Mouse (Mus musculus): ENCODE measurements around the gene Ulk2. TPM values are rescaled to one million over a fixed set of nuclear protein-coding genes. Genes with fewer than 3 reads are reported as not detected.
"Not testable (repeated sequence)": the region's sequence is repeated elsewhere in the genome, so short reads cannot be mapped to it uniquely, and the experiment has no call there.

Gene Ulk2
- polyA plus RNA-seq, 1 experiment from 2014 or later = 20.5 TPM

DNA sequence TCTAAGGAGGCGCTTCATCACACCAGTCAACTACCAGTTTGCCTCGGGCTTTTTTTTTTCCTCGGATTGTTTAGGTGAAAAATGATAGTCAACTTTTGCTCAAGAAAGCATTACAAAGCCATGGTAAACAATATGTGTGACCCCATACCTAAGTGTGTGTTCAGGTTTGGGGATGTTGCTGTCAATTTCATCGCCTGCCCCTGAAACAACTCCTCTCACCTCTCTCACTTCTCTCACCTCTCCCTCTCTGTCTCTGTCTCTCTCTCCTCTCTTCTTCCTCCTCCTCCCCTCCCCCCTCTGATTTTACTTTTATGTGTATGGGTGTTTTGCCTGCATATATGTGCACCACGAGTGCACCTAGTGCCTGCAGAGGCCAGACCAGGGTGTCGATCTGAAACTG lies 666 bp upstream of the Ulk2 start:
- H3K27ac ChIP-seq (ENCODE audit: low read depth) = peak overlapping the region; percentile 87; the same call in 1 of the 2 replicates
- 40% methylated on average over 6 of the region's 6 CpGs for WGBS
- TF ChIP-seq CTCF (IDR thresholded peaks at IDR 0.05; ENCODE audit: low read depth) = no peak
- H3K36me3 ChIP-seq (ENCODE audit: insufficient read depth) = 0 out of 2 replicates have a peak, but pooled peaks cover 1% of the 10 kb centered on the region
- no peaks in the 10 kb centered on the region for H3K9me3 ChIP-seq (ENCODE audit: low read depth, low read length)
- peak overlapping the region; percentile 94 for H3K4me2 ChIP-seq
- H3K4me1 ChIP-seq (ENCODE audit: insufficient read depth) = no peaks in the 10 kb centered on the region
- ATAC-seq (ENCODE audit: insufficient read depth) = no peak
- H3K4me3 ChIP-seq (ENCODE audit: low read depth, low read length) = peak overlapping the region; percentile 94
- DNase-seq = no peak
- H3K27me3 ChIP-seq (ENCODE audit: insufficient read depth, low read length) = no peaks in the 10 kb centered on the region
- H3K9ac ChIP-seq = peak overlapping the region; percentile 95

DNA sequence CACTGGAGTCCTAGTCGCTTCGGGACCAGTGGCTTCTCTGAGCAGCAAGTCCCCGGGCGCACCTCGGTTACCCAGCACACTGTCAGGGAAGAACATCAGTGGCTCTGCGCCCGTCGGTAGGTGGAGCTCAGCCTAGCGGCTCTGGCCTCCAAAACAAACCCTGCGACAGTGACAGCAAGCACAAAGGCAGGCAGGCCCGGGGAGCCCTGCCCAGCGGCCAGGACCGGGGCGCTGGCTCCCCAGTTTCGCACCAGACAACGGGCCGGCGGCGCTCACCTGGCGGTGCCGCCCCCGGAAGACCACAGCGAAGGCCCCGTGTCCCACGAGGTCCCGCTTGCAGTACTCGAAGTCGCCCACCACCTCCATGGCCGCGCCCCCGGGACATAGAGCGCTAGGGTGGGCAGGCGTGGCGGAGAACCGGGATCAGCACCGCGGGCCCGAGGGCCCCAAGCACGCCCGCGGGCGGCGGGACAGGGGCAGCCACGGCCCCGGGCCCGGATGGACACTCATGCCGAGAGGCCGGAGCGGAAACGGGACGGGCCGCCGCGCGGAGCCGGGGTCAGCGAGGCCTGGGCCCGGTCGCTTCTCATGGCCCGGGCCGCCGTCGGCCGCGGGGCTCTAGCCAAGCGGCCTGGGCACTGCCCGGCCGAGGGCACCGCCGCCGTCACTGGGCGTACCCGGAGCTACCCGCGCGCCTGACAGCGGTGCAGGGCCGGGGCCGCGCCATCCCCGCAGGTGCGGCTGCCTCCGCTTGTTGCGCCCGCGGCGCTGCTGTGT lies 474 bp downstream of the Ulk2 start:
- H3K4me2 ChIP-seq = peak overlapping the region; percentile 94
- H3K4me3 ChIP-seq (ENCODE audit: low read depth, low read length) = peak overlapping the region; percentile 94
- H3K9me3 ChIP-seq (ENCODE audit: low read depth, low read length) = no peaks in the 10 kb centered on the region
- H3K36me3 ChIP-seq (ENCODE audit: insufficient read depth) = 0 out of 2 replicates have a peak, but pooled peaks cover 7% of the 10 kb centered on the region
- H3K27ac ChIP-seq (ENCODE audit: low read depth) = peak overlapping the region; percentile 87
- DNase-seq (peak; percentile 88), ATAC-seq (ENCODE audit: insufficient read depth) (peak; percentile 86)
- no peaks in the 10 kb centered on the region for H3K4me1 ChIP-seq (ENCODE audit: insufficient read depth)
- H3K9ac ChIP-seq = peak overlapping the region; percentile 95
- H3K27me3 ChIP-seq (ENCODE audit: insufficient read depth, low read length) = no peaks in the 10 kb centered on the region
- WGBS = under 1% methylated on average over 86 of the region's 87 CpGs
- TF ChIP-seq CTCF (IDR thresholded peaks at IDR 0.05; ENCODE audit: low read depth) = peak; percentile 64

DNA sequence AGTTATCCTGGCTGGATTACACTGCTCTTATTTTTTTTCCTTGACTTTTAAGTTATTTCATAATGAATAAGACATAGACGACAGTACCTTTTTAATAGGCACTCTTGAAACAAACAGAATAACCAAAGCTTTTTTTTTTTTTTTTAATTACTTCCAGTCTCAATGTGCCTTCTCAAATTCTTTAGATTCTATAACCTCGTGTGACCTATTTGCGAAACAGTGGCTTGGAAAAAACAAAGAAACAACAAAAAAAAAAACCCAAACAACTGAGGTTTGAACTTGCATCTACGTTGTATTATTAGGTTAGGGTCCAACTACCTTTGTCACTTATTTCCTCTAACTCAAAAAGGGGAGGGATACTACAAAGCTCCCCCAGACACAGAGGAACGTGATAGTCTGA lies 1.2 kb downstream of the Ulk2 start:
- Histone ChIP-seq H3K4me3 (ENCODE audit: low read depth, low read length) (peak overlapping the region; percentile 94), H3K4me2 (peak overlapping the region; percentile 94), H3K27me3 (ENCODE audit: insufficient read depth, low read length) (no peaks in the 10 kb centered on the region), H3K9me3 (ENCODE audit: low read depth, low read length) (no peaks in the 10 kb centered on the region), H3K36me3 (ENCODE audit: insufficient read depth) (0 out of 2 replicates have a peak, but pooled peaks cover 9% of the 10 kb centered on the region), H3K27ac (ENCODE audit: low read depth) (no peak overlapping the region), H3K4me1 (ENCODE audit: insufficient read depth) (no peaks in the 10 kb centered on the region), H3K9ac (peak overlapping the region; percentile 95)
- ATAC-seq (ENCODE audit: insufficient read depth) (no peak), DNase-seq (no peak)
- TF ChIP-seq CTCF (IDR thresholded peaks at IDR 0.05; ENCODE audit: low read depth) = no peak
- 15% methylated on average over 5 of the region's 5 CpGs for WGBS

DNA sequence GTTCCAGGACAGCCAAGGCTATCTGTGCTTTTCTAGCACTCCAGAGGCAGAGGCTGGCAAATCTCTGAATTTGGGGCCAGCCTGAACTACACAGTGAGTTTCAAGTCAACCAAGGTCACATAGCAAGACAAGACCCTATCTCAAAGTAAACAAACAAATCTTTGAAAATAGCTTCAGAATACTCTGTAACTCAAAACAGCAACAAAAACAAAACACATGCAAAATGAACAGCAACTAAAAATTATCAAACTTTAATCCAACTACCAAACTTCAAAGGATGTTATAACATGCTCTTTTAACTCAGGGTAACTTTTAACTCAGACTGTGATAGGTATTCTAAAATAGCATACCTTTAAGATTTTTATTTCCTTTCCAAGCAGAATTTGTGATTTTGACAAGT lies 2.0 kb downstream of the Ulk2 start:
- no peak for ATAC-seq (ENCODE audit: insufficient read depth)
- Histone ChIP-seq H3K4me1 (ENCODE audit: insufficient read depth) (no peaks in the 10 kb centered on the region), H3K4me2 (no peak overlapping the region)

DNA sequence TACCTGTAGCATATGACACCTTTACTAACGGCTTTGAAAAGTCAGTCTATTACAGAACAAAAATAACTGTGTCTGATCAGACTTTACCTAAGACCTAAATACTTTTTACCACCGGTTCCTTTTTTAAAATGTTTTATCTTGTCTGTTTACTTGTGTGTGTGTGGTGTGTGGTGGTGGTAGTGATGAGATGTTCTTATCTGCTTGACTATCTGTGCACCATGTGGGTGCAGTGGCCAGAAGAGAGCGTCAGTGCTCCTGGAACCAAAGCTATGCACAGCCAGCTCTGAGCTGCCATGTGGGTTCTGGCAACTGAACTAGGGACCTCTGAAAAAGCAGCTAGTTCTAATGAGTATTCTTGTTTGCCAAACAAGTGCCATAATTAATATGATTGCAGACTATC lies 3.7 kb downstream of the Ulk2 start:
- 72% methylated on average over 3 of the region's 3 CpGs for WGBS
- DNase-seq = no peak

More for the DNA sequence above, 2.0 kb downstream of the Ulk2 start:
- no peak for DNase-seq
- TF ChIP-seq CTCF (IDR thresholded peaks at IDR 0.05; ENCODE audit: low read depth) = no peak
- H3K36me3 ChIP-seq (ENCODE audit: insufficient read depth) = 0 out of 2 replicates have a peak, but pooled peaks cover 9% of the 10 kb centered on the region
- H3K27ac ChIP-seq (ENCODE audit: low read depth) = no peak overlapping the region
- no peak overlapping the region for H3K9ac ChIP-seq
- H3K27me3 ChIP-seq (ENCODE audit: insufficient read depth, low read length) = no peaks in the 10 kb centered on the region
- H3K4me3 ChIP-seq (ENCODE audit: low read depth, low read length) = no peak overlapping the region
- H3K9me3 ChIP-seq (ENCODE audit: low read depth, low read length) = no peaks in the 10 kb centered on the region

DNA sequence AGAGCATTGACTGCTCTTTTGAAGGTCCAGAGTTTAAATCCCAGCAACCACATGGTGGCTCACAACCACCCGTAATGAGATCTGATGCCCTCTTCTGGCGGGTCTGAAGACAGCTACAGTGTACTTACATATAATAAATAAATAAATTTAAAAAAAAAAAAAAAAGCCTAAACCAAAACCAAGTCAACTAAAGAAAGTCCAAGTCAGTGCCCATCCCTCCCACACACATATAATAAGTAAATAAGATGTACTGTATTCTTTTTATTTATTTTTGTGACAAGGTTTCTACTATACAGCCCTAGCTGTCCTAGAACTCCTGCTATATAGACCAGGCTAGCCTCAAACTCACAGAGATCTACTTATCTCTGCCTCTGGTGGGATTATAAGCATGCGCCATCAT lies 14.2 kb downstream of the Ulk2 start:
- 69% methylated on average over 3 of the region's 3 CpGs for WGBS
- ATAC-seq (ENCODE audit: insufficient read depth) = not testable (repeated sequence)

More for the DNA sequence above, 3.7 kb downstream of the Ulk2 start:
- Histone ChIP-seq H3K4me3 (ENCODE audit: low read depth, low read length) (no peak overlapping the region), H3K36me3 (ENCODE audit: insufficient read depth) (0 out of 2 replicates have a peak, but pooled peaks cover 9% of the 10 kb centered on the region), H3K27me3 (ENCODE audit: insufficient read depth, low read length) (no peaks in the 10 kb centered on the region), H3K27ac (ENCODE audit: low read depth) (no peak overlapping the region), H3K9ac (no peak overlapping the region), H3K4me2 (no peak overlapping the region), H3K9me3 (ENCODE audit: low read depth, low read length) (no peaks in the 10 kb centered on the region), H3K4me1 (ENCODE audit: insufficient read depth) (no peaks in the 10 kb centered on the region)
- no peak for ATAC-seq (ENCODE audit: insufficient read depth)
- TF ChIP-seq CTCF (IDR thresholded peaks at IDR 0.05; ENCODE audit: low read depth) = no peak

DNA sequence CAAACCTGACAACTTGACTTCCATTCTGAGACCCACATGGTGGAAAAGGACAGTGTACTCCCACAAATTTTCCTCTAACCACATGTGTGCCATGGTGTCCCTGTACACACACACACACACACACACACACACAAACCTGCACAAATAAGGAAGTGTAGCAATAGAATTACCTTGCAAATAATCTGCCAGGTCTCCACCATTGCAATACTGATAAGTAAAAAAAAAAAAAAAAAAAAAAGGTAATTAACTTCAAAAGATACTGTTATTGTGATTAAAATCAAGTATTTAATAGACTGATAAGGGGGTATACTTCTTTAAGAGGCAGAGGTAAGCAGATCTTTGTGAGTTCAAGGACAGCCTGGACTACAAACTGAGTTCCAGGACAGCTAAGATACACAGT lies 14.9 kb downstream of the Ulk2 start:
- Histone ChIP-seq H3K36me3 (ENCODE audit: insufficient read depth) (0 out of 2 replicates have a peak, but pooled peaks cover 14% of the 10 kb centered on the region), H3K27ac (ENCODE audit: low read depth) (no peak overlapping the region), H3K4me1 (ENCODE audit: insufficient read depth) (no peaks in the 10 kb centered on the region), H3K9ac (no peak overlapping the region), H3K4me3 (ENCODE audit: low read depth, low read length) (no peak overlapping the region), H3K27me3 (ENCODE audit: insufficient read depth, low read length) (no peaks in the 10 kb centered on the region), H3K4me2 (no peak overlapping the region), H3K9me3 (ENCODE audit: low read depth, low read length) (no peaks in the 10 kb centered on the region)
- DNase-seq (no peak), ATAC-seq (ENCODE audit: insufficient read depth) (no peak)
- no peak for TF ChIP-seq CTCF (IDR thresholded peaks at IDR 0.05; ENCODE audit: low read depth)

More for the DNA sequence above, 14.2 kb downstream of the Ulk2 start:
- not testable (repeated sequence) for H3K9me3 ChIP-seq (ENCODE audit: low read depth, low read length); DNase-seq; H3K4me2 ChIP-seq; H3K4me3 ChIP-seq (ENCODE audit: low read depth, low read length); H3K27ac ChIP-seq (ENCODE audit: low read depth); H3K9ac ChIP-seq; H3K27me3 ChIP-seq (ENCODE audit: insufficient read depth, low read length); H3K4me1 ChIP-seq (ENCODE audit: insufficient read depth)
- H3K36me3 ChIP-seq (ENCODE audit: insufficient read depth) = 0 out of 2 replicates have a peak, but pooled peaks cover 14% of the 10 kb centered on the region
